Mouse (Mus musculus) layer of hippocampus, adult 9-10 months (tissue): ENCODE measurements around the gene Stim2.

Source experiments
- DNase-seq: peaks from one replicate; pipeline ENCODE4 v3.0.0; 2022; ENCODE audit warnings: low spot score

Stim2 gene

DNA sequence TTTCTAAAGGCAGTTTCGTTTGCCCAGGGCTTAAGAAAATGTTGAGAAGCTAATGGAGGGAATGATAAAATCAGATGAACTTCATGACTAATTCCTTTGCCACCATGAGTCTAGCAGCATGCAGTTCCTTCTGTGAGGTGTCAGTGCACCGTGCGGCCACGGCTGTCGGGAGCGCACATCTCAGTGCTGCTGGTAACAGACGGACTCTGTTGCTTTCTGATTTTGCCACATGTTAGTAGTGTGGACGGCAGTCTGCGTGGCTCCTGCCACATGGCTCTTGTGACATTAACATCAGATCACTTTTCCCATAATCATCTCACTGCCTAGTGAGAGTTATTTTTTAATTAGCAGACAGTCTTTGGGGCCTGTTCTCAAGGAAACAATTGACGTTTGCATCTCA, 118.2 kb downstream of the Stim2 start:
- DNase-seq = no peak

- DNase-seq = no peak
Measured at GRCm38 (mm10) chr5:54118410-54119212, 120.3 kb downstream of the Stim2 start.

- DNase-seq = no peak
Measured at GRCm38 (mm10) chr5:54148091-54148795, 149.9 kb downstream of the Stim2 start.

GRCm38 (mm10) chr5:54154503-54155226, 156.4 kb downstream of the Stim2 start:
- DNase-seq = peak; percentile 45

DNA sequence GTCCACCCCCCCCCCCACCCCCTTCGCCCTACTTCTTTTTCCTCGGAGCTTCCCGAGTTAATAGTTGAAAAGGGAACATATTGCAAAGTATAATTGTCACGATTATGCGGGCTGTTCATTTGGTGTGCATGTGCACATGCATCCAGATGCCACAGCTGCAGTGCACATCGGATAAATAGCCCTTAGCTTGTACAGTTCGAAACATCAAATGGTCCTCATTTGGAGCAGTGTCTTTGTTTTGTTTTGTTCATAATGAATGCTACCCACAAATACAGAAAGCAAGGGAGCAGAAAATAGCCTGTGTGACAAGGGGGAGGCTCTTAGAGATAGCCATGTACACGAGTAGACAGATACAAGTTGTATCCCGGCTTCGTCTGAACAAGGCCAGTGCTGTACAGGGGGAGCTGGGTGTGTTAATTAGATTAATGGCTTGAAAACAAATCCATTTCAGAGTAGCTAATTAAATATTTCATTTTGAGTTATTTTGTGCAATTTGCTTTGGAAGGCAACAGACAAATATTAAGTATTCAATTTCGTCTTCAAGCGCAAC, 157.0 kb downstream of the Stim2 start:
- no peak for DNase-seq

GRCm38 (mm10) chr5:54155916-54156315, 157.6 kb downstream of the Stim2 start:
- DNase-seq = no peak

- no peak for DNase-seq
Measured at GRCm38 (mm10) chr5:54156944-54157527, 158.7 kb downstream of the Stim2 start.

DNA sequence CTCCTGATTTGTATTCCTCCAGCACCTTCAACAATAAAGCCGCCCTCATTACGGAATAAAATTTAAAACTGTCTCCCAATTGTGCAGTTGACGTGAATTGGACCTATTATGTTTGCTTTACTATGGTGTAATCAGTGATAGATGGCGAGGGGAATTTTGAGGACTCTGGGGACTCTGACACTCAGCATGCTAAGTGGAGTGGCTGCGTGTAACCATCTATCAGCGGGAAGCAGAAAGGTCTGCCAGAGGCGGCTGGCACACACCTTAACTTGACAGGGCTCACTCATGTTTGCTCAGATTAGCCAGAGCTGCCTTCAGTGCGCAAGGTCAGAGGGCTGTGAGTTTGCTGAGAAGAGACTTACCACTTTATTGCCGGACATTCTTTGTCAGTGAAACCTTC, 159.9 kb downstream of the Stim2 start:
- DNase-seq = no peak

DNA sequence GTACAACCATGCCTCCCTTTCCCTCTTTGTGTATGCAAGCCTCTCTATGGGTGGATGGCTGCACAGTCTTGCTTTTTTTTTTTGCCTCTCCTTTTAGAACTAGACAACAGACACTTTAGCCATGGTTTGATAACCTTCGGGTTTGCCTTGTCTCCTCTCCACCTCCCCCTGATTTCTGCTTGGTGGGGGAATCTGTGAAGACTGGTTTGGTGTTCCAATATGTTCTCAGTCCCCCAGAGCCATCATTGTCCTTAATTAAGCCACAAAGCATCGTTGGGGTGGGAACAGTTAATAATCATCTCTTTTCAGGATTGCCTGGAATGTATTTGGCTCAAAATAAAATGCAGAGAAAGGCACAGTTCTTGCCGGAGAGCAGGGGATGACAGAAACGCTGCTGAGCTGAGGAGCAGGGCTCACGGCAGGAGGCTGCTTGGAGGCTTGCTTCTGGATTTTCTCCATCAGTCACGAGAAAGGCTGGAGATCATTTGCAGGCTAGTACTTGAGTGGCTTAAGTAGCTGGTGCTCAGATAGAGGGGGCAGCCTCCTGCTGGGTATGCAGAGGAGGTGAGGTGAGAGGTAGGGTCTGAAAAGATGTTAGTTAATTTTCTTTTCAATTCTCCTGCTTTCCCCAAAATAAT, 161.0 kb downstream of the Stim2 start:
- no peak for DNase-seq

DNA sequence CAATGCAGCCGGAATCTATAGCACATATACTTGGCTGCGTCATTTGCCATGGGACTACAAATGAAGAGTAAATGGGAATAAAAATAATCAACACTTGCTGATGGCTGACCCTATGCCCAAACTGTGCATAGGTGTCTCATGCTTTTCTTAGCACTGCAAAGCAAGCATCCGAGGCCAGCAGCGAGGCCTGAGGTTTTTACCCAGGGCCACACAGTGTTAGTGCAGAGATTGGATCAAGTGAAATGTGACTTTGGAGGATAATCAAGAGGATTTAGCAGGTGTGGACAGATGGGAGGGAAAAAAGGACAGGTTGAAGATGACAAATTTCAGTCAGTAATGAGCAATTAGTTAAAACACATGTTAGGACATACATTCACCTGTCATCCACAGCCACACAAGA, 162.3 kb downstream of the Stim2 start:
- DNase-seq = no peak

DNA sequence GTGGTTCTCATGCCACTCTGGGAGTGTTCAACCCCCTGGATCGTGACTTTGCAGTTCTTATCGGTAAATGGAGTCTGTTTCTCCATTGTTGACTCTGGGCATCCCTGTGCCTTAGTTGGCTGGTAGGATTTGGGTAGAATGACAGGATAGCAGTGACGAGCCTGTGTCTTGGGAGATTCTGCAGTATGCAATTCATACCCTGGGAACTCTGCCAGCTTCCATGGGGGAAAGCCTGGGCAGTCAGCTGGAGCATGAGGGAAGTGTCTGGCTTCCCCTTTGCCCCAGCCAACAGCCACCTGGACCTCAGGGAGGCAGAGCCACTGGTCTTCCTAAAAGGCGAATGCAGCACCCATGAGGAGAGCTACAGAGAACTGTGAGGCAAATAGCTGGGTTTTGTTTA, 165.6 kb downstream of the Stim2 start:
- DNase-seq = no peak
